Mouse (Mus musculus) myocyte (in vitro differentiated cells): Measurements from ENCODE around the gene Igsf8. TPM values are rescaled to one million over a fixed set of nuclear protein-coding genes. Genes with fewer than 3 reads are reported as not detected.

ENCODE experiments used
- H3K27me3 ChIP-seq: one replicate; pipeline ENCODE4 v1.6.1; 2011; ENCODE audit not compliant: control insufficient read depth, insufficient read depth, insufficient read length
- H3K36me3 ChIP-seq: one replicate; pipeline ENCODE4 v1.6.1; 2011; ENCODE audit not compliant: control insufficient read depth, insufficient read depth
- H3K4me2 ChIP-seq: one replicate; pipeline ENCODE4 v1.6.1; 2011; ENCODE audit warnings: low read depth, control low read depth
- H3K4me3 ChIP-seq: one replicate; pipeline ENCODE4 v1.5.1; 2011; ENCODE audit warnings: mild to moderate bottlenecking, control low read depth, moderate library complexity
- H3K79me2 ChIP-seq: one replicate; pipeline ENCODE4 v1.6.1; 2011; ENCODE audit not compliant: control insufficient read depth, insufficient read depth
- H3ac ChIP-seq: one replicate; pipeline ENCODE4 v1.6.1; 2011; ENCODE audit not compliant: control insufficient read depth, insufficient read length
- CEBPB ChIP-seq: IDR thresholded peaks from 2 replicates; pipeline ENCODE4 v1.6.1; 2011; ENCODE audit warnings: mild to moderate bottlenecking, moderate library complexity; ENCODE audit not compliant: poor library complexity, insufficient read depth, severe bottlenecking
- E2F4 ChIP-seq: IDR thresholded peaks from one replicate; pipeline ENCODE4 v1.6.1; 2011; ENCODE audit warnings: mild to moderate bottlenecking, control low read depth, moderate library complexity; ENCODE audit not compliant: insufficient read depth
- MAX ChIP-seq: IDR thresholded peaks from one replicate; pipeline ENCODE4 v1.6.1; 2011; ENCODE audit warnings: low read depth, mild to moderate bottlenecking, control low read depth
- MYOD1 ChIP-seq, 3 experiments: IDR thresholded peaks; one replicate each; pipeline ENCODE4 v1.6.1; 2011; ENCODE audit warnings: control low read depth in 2 of 3, low read depth in 2 of 3, mild to moderate bottlenecking in 2 of 3, moderate library complexity in 1 of 3; ENCODE audit not compliant: insufficient read length in 2 of 3, control insufficient read depth in 1 of 3
- MYOG ChIP-seq, 3 experiments: IDR thresholded peaks; one replicate each; pipeline ENCODE4 v1.6.1; 2011; ENCODE audit warnings: control low read depth in 2 of 3, low read depth in 2 of 3, mild to moderate bottlenecking in 2 of 3; ENCODE audit not compliant: insufficient read length in 2 of 3, control insufficient read depth in 1 of 3, insufficient read depth in 1 of 3
- POLR2A ChIP-seq: IDR thresholded peaks from one replicate; pipeline ENCODE4 v1.6.1; 2011; ENCODE audit warnings: low read depth, mild to moderate bottlenecking, control low read depth, moderate library complexity; ENCODE audit not compliant: insufficient read length
- POLR2AphosphoS2 ChIP-seq: IDR thresholded peaks from one replicate; pipeline ENCODE4 v1.6.1; 2011; ENCODE audit warnings: low read depth, control low read depth; ENCODE audit not compliant: insufficient read length
- REST ChIP-seq: IDR thresholded peaks from one replicate; pipeline ENCODE4 v1.6.1; 2011; ENCODE audit warnings: mild to moderate bottlenecking, control low read depth, moderate library complexity; ENCODE audit not compliant: insufficient read depth, insufficient read length
- SRF ChIP-seq: IDR thresholded peaks from one replicate; pipeline ENCODE4 v1.6.1; 2011; ENCODE audit warnings: low read depth; ENCODE audit not compliant: control insufficient read depth, insufficient read length
- TCF12 ChIP-seq: IDR thresholded peaks from one replicate; pipeline ENCODE4 v1.6.1; 2011; ENCODE audit warnings: mild to moderate bottlenecking, control low read depth; ENCODE audit not compliant: poor library complexity, insufficient read depth, severe bottlenecking
- TCF3 ChIP-seq: IDR thresholded peaks from one replicate; pipeline ENCODE4 v1.6.1; 2011; ENCODE audit warnings: low read depth, control low read depth; ENCODE audit not compliant: insufficient read length
- USF1 ChIP-seq: IDR thresholded peaks from one replicate; pipeline ENCODE4 v1.6.1; 2011; ENCODE audit warnings: low read depth, mild to moderate bottlenecking, control low read depth, moderate library complexity
- polyA plus RNA-seq: library from polyadenylated mRNA; unstranded; fragments of >200 nt; fragmentation: generic; extraction: Trizol; gene quantifications from one replicate; pipeline ENCODE4 v1.2.1, GENCODE M21; 2012; ENCODE audit warnings: missing spikeins

The Igsf8 gene
- polyA plus RNA-seq, 1 experiment = 79.7 TPM

GRCm38 (mm10) chr1:172317946-172318345 is 56.5 kb downstream of the Igsf8 start:
- Histone ChIP-seq H3K4me2 (no peak overlapping the region), H3K36me3 (no peaks in the 10 kb centered on the region), H3K27me3 (no peaks in the 10 kb centered on the region), H3ac (no peak overlapping the region), H3K79me2 (no peaks in the 10 kb centered on the region), H3K4me3 (no peak overlapping the region)
- TF ChIP-seq MYOD1 (IDR thresholded peaks at IDR 0.05; ENCODE audit: control insufficient read depth in 1 of 3, insufficient read length in 2 of 3, low read depth in 2 of 3) (no peak), POLR2AphosphoS2 (no peak), MYOG (IDR thresholded peaks at IDR 0.05; ENCODE audit: control insufficient read depth in 1 of 3, insufficient read depth in 1 of 3, insufficient read length in 2 of 3, low read depth in 2 of 3) (no peak), POLR2A (no peak), CEBPB (no peak), MAX (no peak), E2F4 (no peak), TCF12 (no peak)

GRCm38 (mm10) chr1:172318424-172319035 is 57.1 kb downstream of the Igsf8 start:
- Histone ChIP-seq H3K4me2 (no peak overlapping the region), H3K27me3 (no peaks in the 10 kb centered on the region), H3ac (no peak overlapping the region), H3K36me3 (no peaks in the 10 kb centered on the region), H3K79me2 (no peaks in the 10 kb centered on the region), H3K4me3 (no peak overlapping the region)
- no peak for TF ChIP-seq USF1

GRCm38 (mm10) chr1:172319346-172319745 is 57.9 kb downstream of the Igsf8 start:
- no peaks in the 10 kb centered on the region for H3K36me3 ChIP-seq
- H3K27me3 ChIP-seq = no peaks in the 10 kb centered on the region
- TF ChIP-seq MAX (no peak), USF1 (no peak), POLR2A (no peak), MYOG (IDR thresholded peaks at IDR 0.05; ENCODE audit: control insufficient read depth in 1 of 3, insufficient read depth in 1 of 3, insufficient read length in 2 of 3, low read depth in 2 of 3) (no peak), POLR2AphosphoS2 (no peak), TCF3 (no peak), SRF (no peak), CEBPB (no peak), E2F4 (no peak), REST (no peak), MYOD1 (IDR thresholded peaks at IDR 0.05; ENCODE audit: control insufficient read depth in 1 of 3, insufficient read length in 2 of 3, low read depth in 2 of 3) (no peak), TCF12 (no peak)
- no peaks in the 10 kb centered on the region for H3K79me2 ChIP-seq
- H3K4me3 ChIP-seq = no peak overlapping the region
- H3K4me2 ChIP-seq = no peak overlapping the region
- no peak overlapping the region for H3ac ChIP-seq

GRCm38 (mm10) chr1:172319921-172320411 is 58.5 kb downstream of the Igsf8 start:
- TF ChIP-seq MAX (no peak), SRF (no peak), TCF12 (no peak), POLR2AphosphoS2 (no peak), E2F4 (no peak), USF1 (no peak), POLR2A (no peak), TCF3 (no peak)
- Histone ChIP-seq H3ac (no peak overlapping the region), H3K27me3 (no peaks in the 10 kb centered on the region), H3K79me2 (no peaks in the 10 kb centered on the region), H3K4me2 (no peak overlapping the region), H3K36me3 (no peaks in the 10 kb centered on the region), H3K4me3 (no peak overlapping the region)

GRCm38 (mm10) chr1:172322725-172323124 is 61.3 kb downstream of the Igsf8 start:
- Histone ChIP-seq H3ac (no peak overlapping the region), H3K79me2 (no peaks in the 10 kb centered on the region), H3K4me3 (no peak overlapping the region), H3K36me3 (no peaks in the 10 kb centered on the region), H3K4me2 (no peak overlapping the region), H3K27me3 (no peaks in the 10 kb centered on the region)
- TF ChIP-seq SRF (no peak), MAX (no peak), TCF3 (no peak), E2F4 (no peak), MYOG (IDR thresholded peaks at IDR 0.05; ENCODE audit: control insufficient read depth in 1 of 3, insufficient read depth in 1 of 3, insufficient read length in 2 of 3, low read depth in 2 of 3) (no peak), REST (no peak)
